Mouse (Mus musculus) lung, postnatal 0 days (tissue): ENCODE results near the gene Fcrl5.

Source experiments
- CTCF ChIP-seq: IDR thresholded peaks from 2 replicates; pipeline ENCODE4 v1.5.1; 2016; ENCODE audit warnings: antibody characterized with exemption, mild to moderate bottlenecking
- EP300 ChIP-seq: IDR thresholded peaks from 2 replicates; pipeline ENCODE4 v1.6.1; 2016; ENCODE audit warnings: antibody characterized with exemption, mild to moderate bottlenecking, control low read depth

- TF ChIP-seq CTCF (no peak), EP300 (no peak)
Measured at GRCm38 (mm10) chr3:87504749-87505425, 69.3 kb downstream of the Fcrl5 start.
